Mouse (Mus musculus) E14TG2a.4 (cell line): ENCODE measurements around the gene Npcd.

ENCODE experiments used
- H3K27me3 ChIP-seq: 2 replicates; pipeline ENCODE4 v1.6.1; 2014; ENCODE audit warnings: low read length, control low read depth; ENCODE audit not compliant: insufficient read depth
- H3K36me3 ChIP-seq: 2 replicates; pipeline ENCODE4 v1.6.1; 2014; ENCODE audit warnings: low read length, control low read depth; ENCODE audit not compliant: insufficient read depth
- H3K4me1 ChIP-seq: replicated peaks from 2 replicates; pipeline ENCODE4 v1.6.1; 2014; ENCODE audit warnings: low read depth, low read length, control low read depth
- H3K4me3 ChIP-seq: replicated peaks from 2 replicates; pipeline ENCODE4 v1.5.1; 2014; ENCODE audit warnings: mild to moderate bottlenecking, low read length
- H3K9me3 ChIP-seq: 2 replicates; pipeline ENCODE4 v1.6.1; 2014; ENCODE audit warnings: low read length, control low read depth
- CTCF ChIP-seq: conservative IDR thresholded peaks from 2 replicates; pipeline ENCODE4 v1.5.1; 2014; ENCODE audit warnings: low read length
- NANOG ChIP-seq: IDR thresholded peaks from 2 replicates; pipeline ENCODE4 v1.6.1; 2014; ENCODE audit warnings: borderline replicate concordance, low read length, mixed read lengths
- POU5F1 ChIP-seq: IDR thresholded peaks from 2 replicates; pipeline ENCODE4 v1.6.1; 2014; ENCODE audit warnings: low read length, borderline replicate concordance

Npcd gene

DNA sequence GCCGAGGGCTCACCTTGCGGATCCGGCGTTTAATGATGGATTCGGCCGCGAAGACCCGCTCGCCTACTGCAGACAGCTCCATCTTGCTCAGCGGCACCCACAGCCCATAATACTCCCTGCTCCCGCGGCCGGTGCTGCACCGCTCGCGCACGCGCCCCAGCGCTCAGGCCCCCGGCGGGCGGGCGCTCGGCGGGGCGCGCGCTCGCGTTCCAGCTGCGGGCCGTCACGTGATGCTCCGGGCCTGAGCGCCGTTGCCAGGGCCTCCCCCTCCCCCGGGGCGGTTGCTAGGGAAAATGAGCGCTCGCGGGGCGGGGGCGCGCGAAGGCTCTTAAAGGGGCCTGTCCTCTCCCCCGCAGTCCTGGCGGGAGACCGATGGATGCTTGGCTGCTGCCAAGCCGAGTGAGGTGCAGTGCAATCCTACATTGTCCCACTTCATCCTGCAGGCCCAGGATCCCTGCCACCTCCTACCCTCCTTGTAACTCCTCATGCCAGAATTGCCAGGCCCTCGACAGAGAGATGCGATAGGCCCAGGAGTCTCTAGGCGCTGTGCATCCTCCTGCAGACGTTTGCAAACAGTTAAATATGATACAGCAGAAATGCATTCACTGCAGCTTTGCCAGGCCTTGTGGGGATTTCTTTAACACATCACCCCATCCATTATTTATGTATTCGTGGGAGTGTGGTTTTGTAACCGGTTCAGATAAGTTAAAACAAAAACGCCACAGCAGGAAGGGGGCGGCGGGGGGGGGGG, at the start of gene Npcd, which contains the start of gene Cbx6:
Gene Npcd, minus strand, starts transcription at position 108 of the 751 bp plus-strand sequence.
Gene Cbx6, minus strand, starts transcription at position 559 of the 751 bp plus-strand sequence.
- Histone ChIP-seq H3K4me1 (peaks cover 54% of the 10 kb centered on the region), H3K36me3 (peaks cover 36% of the 10 kb centered on the region), H3K27me3 (peaks cover 7% of the 10 kb centered on the region; the same call in 1 of the 2 replicates), H3K9me3 (no peaks in the 10 kb centered on the region), H3K4me3 (peak within 1 kb of the TSS; percentile 91)
- TF ChIP-seq POU5F1 = no peak
- TF ChIP-seq NANOG = no peak
- TF ChIP-seq CTCF = no peak

DNA sequence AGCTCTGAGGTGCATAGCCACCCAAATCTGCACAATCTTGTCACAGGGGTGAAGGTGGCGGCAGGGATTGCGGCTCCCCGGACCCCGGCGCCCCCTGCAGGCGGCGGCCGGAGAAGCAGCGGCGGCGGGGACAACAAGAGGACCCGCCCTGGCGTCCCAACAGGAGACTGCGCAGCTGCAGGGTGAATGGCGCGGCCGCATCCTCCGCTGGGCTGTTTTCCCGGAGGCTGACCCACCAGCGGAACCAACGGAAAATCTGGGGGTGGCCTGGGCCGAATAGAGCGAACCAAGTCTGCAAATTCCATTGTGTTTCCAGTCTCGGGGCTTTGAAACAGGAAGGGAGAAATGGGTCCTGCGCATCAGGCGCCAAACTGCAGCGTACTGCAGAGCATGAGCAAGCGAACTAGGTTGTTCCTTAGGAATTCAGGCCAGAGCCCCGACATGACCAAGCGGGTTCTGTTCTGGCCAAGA, 49.4 kb upstream of the Npcd start:
- TF ChIP-seq CTCF = no peak
- TF ChIP-seq POU5F1 = no peak
- TF ChIP-seq NANOG = no peak
- no peaks in the 10 kb centered on the region for H3K27me3 ChIP-seq
- no peaks in the 10 kb centered on the region for H3K9me3 ChIP-seq
- peaks cover 7% of the 10 kb centered on the region; the same call in 1 of the 2 replicates for H3K36me3 ChIP-seq
- peaks cover 54% of the 10 kb centered on the region for H3K4me1 ChIP-seq
- H3K4me3 ChIP-seq = peak overlapping the region; percentile 73

- Histone ChIP-seq H3K27me3 (no peaks in the 10 kb centered on the region), H3K9me3 (no peaks in the 10 kb centered on the region), H3K4me3 (peak overlapping the region; percentile 73), H3K4me1 (peaks cover 53% of the 10 kb centered on the region), H3K36me3 (0 out of 2 replicates have a peak, but pooled peaks cover under 1% of the 10 kb centered on the region)
- no peak for TF ChIP-seq POU5F1
- TF ChIP-seq NANOG = no peak
- TF ChIP-seq CTCF = no peak
Measured at GRCm38 (mm10) chr15:79882623-79883267, 48.7 kb upstream of the Npcd start.

- H3K36me3 ChIP-seq = no peaks in the 10 kb centered on the region
- no peak for TF ChIP-seq NANOG
- no peak for TF ChIP-seq CTCF
- no peak for TF ChIP-seq POU5F1
- H3K4me1 ChIP-seq = peaks cover 66% of the 10 kb centered on the region
- no peaks in the 10 kb centered on the region for H3K9me3 ChIP-seq
- H3K27me3 ChIP-seq = no peaks in the 10 kb centered on the region
- H3K4me3 ChIP-seq = no peak overlapping the region
Measured at GRCm38 (mm10) chr15:79880477-79880876, 46.4 kb upstream of the Npcd start.

GRCm38 (mm10) chr15:79879319-79879718, 45.3 kb upstream of the Npcd start:
- H3K9me3 ChIP-seq = no peaks in the 10 kb centered on the region
- H3K27me3 ChIP-seq = no peaks in the 10 kb centered on the region
- TF ChIP-seq POU5F1 (no peak), CTCF (no peak), NANOG (no peak)
- no peaks in the 10 kb centered on the region for H3K36me3 ChIP-seq
- peak overlapping the region; percentile 70 for H3K4me3 ChIP-seq
- peaks cover 72% of the 10 kb centered on the region for H3K4me1 ChIP-seq

- no peak for TF ChIP-seq CTCF
- TF ChIP-seq NANOG = no peak
- TF ChIP-seq POU5F1 = no peak
- no peaks in the 10 kb centered on the region for H3K36me3 ChIP-seq
- no peaks in the 10 kb centered on the region for H3K27me3 ChIP-seq
- peaks cover 74% of the 10 kb centered on the region for H3K4me1 ChIP-seq
- peak overlapping the region; percentile 70 for H3K4me3 ChIP-seq
- H3K9me3 ChIP-seq = no peaks in the 10 kb centered on the region
Measured at GRCm38 (mm10) chr15:79878725-79879136, 44.7 kb upstream of the Npcd start.

- Histone ChIP-seq H3K4me3 (peak overlapping the region; percentile 48), H3K4me1 (peaks cover 64% of the 10 kb centered on the region), H3K9me3 (no peaks in the 10 kb centered on the region), H3K36me3 (no peaks in the 10 kb centered on the region), H3K27me3 (no peaks in the 10 kb centered on the region)
- TF ChIP-seq CTCF = no peak
- TF ChIP-seq POU5F1 = no peak
- TF ChIP-seq NANOG = no peak
Measured at GRCm38 (mm10) chr15:79875261-79875995, 41.4 kb upstream of the Npcd start.

DNA sequence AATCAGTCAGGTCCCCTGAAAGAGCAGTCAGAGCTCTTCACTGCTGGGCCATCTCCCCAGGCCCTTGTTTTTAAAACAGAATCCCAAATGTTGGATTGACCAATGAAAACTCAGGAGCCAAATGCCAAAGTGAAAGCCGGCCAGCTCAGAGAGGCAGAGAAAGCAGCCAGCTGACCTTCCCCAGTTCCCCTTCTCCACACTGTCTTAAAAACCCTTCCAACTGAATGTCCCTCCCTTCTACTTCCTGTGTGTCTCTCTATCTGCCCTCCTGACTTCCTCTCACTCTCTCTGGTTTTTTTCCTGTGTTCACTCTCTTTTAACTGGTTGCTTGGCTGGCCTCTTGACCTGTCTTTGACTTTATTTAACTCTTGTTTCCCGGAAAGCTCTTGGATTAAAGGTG, 40.0 kb upstream of the Npcd start:
- Histone ChIP-seq H3K9me3 (no peaks in the 10 kb centered on the region), H3K36me3 (no peaks in the 10 kb centered on the region), H3K4me3 (peak overlapping the region; percentile 35), H3K27me3 (no peaks in the 10 kb centered on the region), H3K4me1 (peaks cover 56% of the 10 kb centered on the region)
- no peak for TF ChIP-seq NANOG
- no peak for TF ChIP-seq POU5F1
- TF ChIP-seq CTCF = no peak
